Mouse (Mus musculus) stomach, postnatal 0 days (tissue): ENCODE measurements around the gene Vnn3. TPM values are rescaled to one million over a fixed set of nuclear protein-coding genes. Genes with fewer than 3 reads are reported as not detected.
A peak's percentile ranks its signal among the peaks of the same experiment; 100 is the strongest.

Experiments
- ATAC-seq: fragments of 200-750 bp; cut with Nextera tagmentation; 2 replicates; pipeline ENCODE4 v1.8.0; 2017; ENCODE audit not compliant: low FRiP score, low TSS enrichment
- DNase-seq: peaks from one replicate; pipeline ENCODE4 v3.0.0-alpha.2; 2016; ENCODE audit warnings: low spot score
- H3K27ac ChIP-seq: fragments of 300-500 bp; sonication (generic); replicated peaks from 2 replicates; pipeline ENCODE4 v1.5.1; 2014; ENCODE audit warnings: mild to moderate bottlenecking, control low read depth
- H3K27me3 ChIP-seq: fragments of 300-500 bp; sonication (generic); 2 replicates; pipeline ENCODE4 v1.6.1; 2014; ENCODE audit warnings: low read length; ENCODE audit not compliant: control insufficient read depth, insufficient read depth
- H3K36me3 ChIP-seq: fragments of 300-500 bp; sonication (generic); 2 replicates; pipeline ENCODE4 v1.6.1; 2014; ENCODE audit warnings: low read length, mixed read lengths; ENCODE audit not compliant: control insufficient read depth, insufficient read depth
- H3K4me1 ChIP-seq: fragments of 300-500 bp; sonication (generic); replicated peaks from 2 replicates; pipeline ENCODE4 v1.6.1; 2014; ENCODE audit warnings: antibody characterized with exemption; ENCODE audit not compliant: control insufficient read depth, insufficient read depth
- H3K4me2 ChIP-seq: fragments of 300-500 bp; sonication (generic); replicated peaks from 2 replicates; pipeline ENCODE4 v1.6.1; 2014; ENCODE audit warnings: low read depth, mild to moderate bottlenecking, control low read depth, moderate library complexity
- H3K4me3 ChIP-seq: fragments of 300-500 bp; sonication (generic); 2 replicates; pipeline ENCODE4 v1.5.1; 2014; ENCODE audit warnings: low read depth, low read length, control low read depth
- H3K9ac ChIP-seq: fragments of 300-500 bp; sonication (generic); 2 replicates; pipeline ENCODE4 v1.6.1; 2014; ENCODE audit warnings: mild to moderate bottlenecking, low read length, control low read depth, mixed read lengths
- H3K9me3 ChIP-seq: fragments of 300-500 bp; sonication (generic); 2 replicates; pipeline ENCODE4 v1.6.1; 2016; ENCODE audit warnings: low read length; ENCODE audit not compliant: control insufficient read depth
- CTCF ChIP-seq: IDR thresholded peaks from 2 replicates; pipeline ENCODE4 v1.5.1; 2016; ENCODE audit warnings: antibody characterized with exemption, low read depth, mild to moderate bottlenecking, moderate library complexity
- EP300 ChIP-seq: optimal IDR thresholded peaks from 2 replicates; pipeline ENCODE3; 2016; ENCODE audit warnings: antibody characterized with exemption
- WGBS: fragments of 180-500 bp; shearing (Covaris S2); extraction: QIAGEN DNeasy Blood & Tissue Kit; methylation state at CpG from one replicate; pipeline ENCODE4 v1.1.7; 2014; 5-methylcytosine and 5-hydroxymethylcytosine counted together
- polyA plus RNA-seq: library from polyadenylated mRNA; unstranded; fragments of >200 nt; fragmentation: Nextera tagmentation; extraction: Ambion mirVana; gene quantifications from 2 replicates; pipeline ENCODE4 v1.2.1, GENCODE M21; 2015

The Vnn3 gene
- polyA plus RNA-seq, 1 experiment from 2014 or later, result 0.46 TPM

GRCm38 (mm10) chr10:23812852-23813766 is 38.2 kb upstream of the Vnn3 start:
- H3K36me3 ChIP-seq, result 0 out of 2 replicates have a peak, but pooled peaks cover 3% of the 10 kb centered on the region
- TF ChIP-seq CTCF (no peak), EP300 (no peak)
- no peaks in the 10 kb centered on the region for H3K9me3 ChIP-seq
- no peak overlapping the region for H3K9ac ChIP-seq
- no peaks in the 10 kb centered on the region for H3K27me3 ChIP-seq
- no peak for DNase-seq
- H3K4me2 ChIP-seq, result no peak overlapping the region
- no peak overlapping the region for H3K27ac ChIP-seq
- 71% methylated on average over 11 of the region's 11 CpGs for WGBS
- ATAC-seq, result no peak
- no peak overlapping the region for H3K4me3 ChIP-seq
- no peaks in the 10 kb centered on the region for H3K4me1 ChIP-seq

- Histone ChIP-seq H3K4me3 (no peak overlapping the region), H3K36me3 (peaks cover 8% of the 10 kb centered on the region; the same call in 1 of the 2 replicates), H3K27me3 (no peaks in the 10 kb centered on the region), H3K27ac (no peak overlapping the region), H3K9ac (no peak overlapping the region), H3K4me2 (no peak overlapping the region), H3K9me3 (no peaks in the 10 kb centered on the region), H3K4me1 (no peaks in the 10 kb centered on the region)
- peak; percentile 72 for DNase-seq
- ATAC-seq, result no peak
- 61% methylated on average over 1 of the region's 1 CpGs for WGBS
- TF ChIP-seq EP300, result no peak
- peak; percentile 90 for TF ChIP-seq CTCF
Observed at GRCm38 (mm10) chr10:23815168-23815567, 36.1 kb upstream of the Vnn3 start.

DNA sequence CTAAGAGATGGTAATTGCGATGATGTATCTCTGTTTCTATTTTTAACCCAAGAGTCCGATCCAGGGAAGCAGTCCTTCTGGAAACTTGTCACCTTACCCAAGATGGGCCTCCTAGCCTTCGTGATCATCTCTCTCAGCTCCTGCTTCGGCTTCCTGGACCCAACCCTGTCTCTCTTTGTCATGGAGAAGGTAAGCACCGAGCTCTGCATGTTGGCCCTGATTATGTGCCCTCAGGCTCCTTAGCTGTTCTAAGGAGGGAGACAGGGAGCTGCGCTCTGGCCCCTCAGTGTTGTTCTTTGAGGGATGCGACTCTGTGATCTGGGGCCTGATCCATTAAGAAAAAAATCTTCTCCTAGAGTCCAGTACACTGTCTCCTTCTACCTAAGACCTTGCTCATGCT is 35.0 kb upstream of the Vnn3 start:
- H3K27ac ChIP-seq, result no peak overlapping the region
- WGBS, result 84% methylated on average over 7 of the region's 7 CpGs
- no peaks in the 10 kb centered on the region for H3K9me3 ChIP-seq
- H3K27me3 ChIP-seq, result no peaks in the 10 kb centered on the region
- no peaks in the 10 kb centered on the region for H3K4me1 ChIP-seq
- H3K36me3 ChIP-seq, result peaks cover 8% of the 10 kb centered on the region; the same call in 1 of the 2 replicates
- H3K4me2 ChIP-seq, result no peak overlapping the region
- H3K4me3 ChIP-seq, result no peak overlapping the region
- H3K9ac ChIP-seq, result no peak overlapping the region
- TF ChIP-seq CTCF, result no peak
- TF ChIP-seq EP300, result no peak
- DNase-seq (no peak), ATAC-seq (no peak)

GRCm38 (mm10) chr10:23826516-23826915 is 24.7 kb upstream of the Vnn3 start:
- no peak for TF ChIP-seq EP300
- no peak for TF ChIP-seq CTCF
- no peaks in the 10 kb centered on the region for H3K4me1 ChIP-seq
- WGBS, result 79% methylated on average over 7 of the region's 7 CpGs
- H3K4me3 ChIP-seq, result no peak overlapping the region
- H3K36me3 ChIP-seq, result peaks cover 12% of the 10 kb centered on the region
- H3K9me3 ChIP-seq, result no peaks in the 10 kb centered on the region
- no peak overlapping the region for H3K27ac ChIP-seq
- no peak overlapping the region for H3K4me2 ChIP-seq
- H3K27me3 ChIP-seq, result no peaks in the 10 kb centered on the region
- no peak for DNase-seq
- no peak for ATAC-seq
- no peak overlapping the region for H3K9ac ChIP-seq

- no peak for DNase-seq
- H3K27ac ChIP-seq, result no peak overlapping the region
- no peak overlapping the region for H3K9ac ChIP-seq
- H3K4me3 ChIP-seq, result no peak overlapping the region
- H3K27me3 ChIP-seq, result no peaks in the 10 kb centered on the region
- ATAC-seq, result no peak
- 61% methylated on average over 9 of the region's 9 CpGs for WGBS
- H3K36me3 ChIP-seq, result no peaks in the 10 kb centered on the region
- TF ChIP-seq EP300, result no peak
- TF ChIP-seq CTCF, result no peak
- H3K9me3 ChIP-seq, result no peaks in the 10 kb centered on the region
- no peak overlapping the region for H3K4me2 ChIP-seq
- no peaks in the 10 kb centered on the region for H3K4me1 ChIP-seq
Observed at GRCm38 (mm10) chr10:23836003-23836964, 15.0 kb upstream of the Vnn3 start.
